Mouse (Mus musculus): Measurements from ENCODE around the gene Cmas. TPM values are rescaled to one million over a fixed set of nuclear protein-coding genes. Genes with fewer than 3 reads are reported as not detected.
A peak's percentile ranks its signal among the peaks of the same experiment; 100 is the strongest.

Cmas gene
- 10 to 100 TPM; 30.6 to 35.1 TPM for total RNA-seq (2021)
- long read RNA-seq, experiment 1, transcript Cmas-201 (8 exons, 1,760 nt), result major isoform, 55 of 62 reads
- long read RNA-seq, experiment 1, partial matches to known transcripts, result 5 of 62 reads
- long read RNA-seq, experiment 1, other reads (novel, unspliced or antisense), result 2 of 62 reads
- long read RNA-seq, experiment 2, transcript Cmas-201 (8 exons, 1,760 nt), result major isoform, 30 of 32 reads
- long read RNA-seq, experiment 2, partial matches to known transcripts, result 2 of 32 reads
- long read RNA-seq, experiment 2, other reads (novel, unspliced or antisense), result 0 of 32 reads

- peak; percentile 91 to 92 for DNase-seq
Observed at GRCm38 (mm10) chr6:142756507-142757333, at the start of gene Cmas. Gene Cmas, plus strand, starts transcription at chr6:142756686.

- DNase-seq, result no peak
Observed at GRCm38 (mm10) chr6:142706688-142707087, 49.8 kb upstream of the Cmas start.

DNA sequence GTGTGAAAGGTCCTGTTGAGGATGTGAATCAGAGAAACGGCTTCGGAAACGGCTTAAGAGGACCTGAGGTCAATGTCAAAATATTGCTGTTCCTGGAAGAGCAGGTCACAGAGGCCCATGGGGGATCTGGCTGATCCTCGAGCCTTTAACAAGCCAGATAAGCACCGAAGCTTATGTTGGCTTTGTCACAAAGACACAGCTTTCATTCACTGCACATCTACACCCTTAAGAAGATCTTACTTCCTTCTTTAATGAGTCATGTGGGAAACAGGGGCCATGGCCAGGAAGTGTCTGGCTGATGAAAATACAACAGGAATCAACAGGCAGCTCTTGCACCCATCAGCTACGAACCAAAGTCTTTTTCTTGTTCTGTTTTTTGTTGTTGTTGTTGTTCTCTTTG is 48.1 kb upstream of the Cmas start:
- DNase-seq, result peak in 1 of 2 experiments; percentile 47

GRCm38 (mm10) chr6:142710690-142711089 is 45.8 kb upstream of the Cmas start:
- no peak for DNase-seq

DNA sequence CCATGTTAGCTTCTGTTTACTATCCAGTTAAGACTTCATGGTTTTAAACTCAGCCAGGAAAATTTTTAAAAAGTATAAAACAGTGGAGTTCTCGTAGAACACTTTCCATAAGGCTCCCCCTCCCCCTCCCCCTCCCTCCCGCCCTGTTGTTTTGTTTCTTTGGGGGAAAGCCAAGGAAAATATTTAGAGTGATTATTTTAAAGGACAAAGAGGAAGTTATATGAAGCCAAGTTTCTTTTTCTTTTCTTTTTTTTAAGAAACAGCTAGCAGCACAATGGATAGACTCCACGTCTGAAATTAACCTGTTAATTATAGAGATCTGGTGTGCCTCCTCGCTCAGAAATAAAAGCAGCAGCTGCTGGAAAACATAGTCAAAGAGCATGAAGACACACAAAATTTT is 45.4 kb upstream of the Cmas start:
- no peak for DNase-seq

GRCm38 (mm10) chr6:142715026-142715425 is 41.5 kb upstream of the Cmas start:
- peak; percentile 54 to 61 for DNase-seq

GRCm38 (mm10) chr6:142717186-142717585 is 39.3 kb upstream of the Cmas start:
- no peak for DNase-seq

GRCm38 (mm10) chr6:142718167-142718566 is 38.3 kb upstream of the Cmas start:
- DNase-seq, result no peak

- DNase-seq, result no peak
Observed at GRCm38 (mm10) chr6:142720641-142721040, 35.8 kb upstream of the Cmas start.

- peak; percentile 22 to 44 for DNase-seq
Observed at GRCm38 (mm10) chr6:142721731-142722130, 34.8 kb upstream of the Cmas start.

DNA sequence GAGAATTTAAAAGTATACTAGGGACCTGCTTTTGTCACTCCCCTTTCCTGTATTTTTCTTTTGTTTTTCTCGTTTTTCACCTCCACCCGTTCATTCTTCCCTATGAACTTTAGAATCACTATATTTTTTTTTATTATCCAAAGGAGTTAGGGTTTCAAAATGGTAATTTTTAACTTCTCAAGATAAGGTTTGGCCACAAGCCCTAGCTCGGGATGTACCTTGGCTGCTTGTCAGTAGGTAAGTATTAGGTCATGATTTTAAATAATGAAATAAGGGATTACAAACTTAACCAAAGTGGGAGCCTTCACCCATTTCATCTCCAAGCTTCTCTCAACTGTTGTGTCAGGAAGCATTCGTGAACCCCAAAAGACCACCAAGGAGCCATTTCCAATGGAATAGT is 30.5 kb upstream of the Cmas start:
- no peak for DNase-seq

DNA sequence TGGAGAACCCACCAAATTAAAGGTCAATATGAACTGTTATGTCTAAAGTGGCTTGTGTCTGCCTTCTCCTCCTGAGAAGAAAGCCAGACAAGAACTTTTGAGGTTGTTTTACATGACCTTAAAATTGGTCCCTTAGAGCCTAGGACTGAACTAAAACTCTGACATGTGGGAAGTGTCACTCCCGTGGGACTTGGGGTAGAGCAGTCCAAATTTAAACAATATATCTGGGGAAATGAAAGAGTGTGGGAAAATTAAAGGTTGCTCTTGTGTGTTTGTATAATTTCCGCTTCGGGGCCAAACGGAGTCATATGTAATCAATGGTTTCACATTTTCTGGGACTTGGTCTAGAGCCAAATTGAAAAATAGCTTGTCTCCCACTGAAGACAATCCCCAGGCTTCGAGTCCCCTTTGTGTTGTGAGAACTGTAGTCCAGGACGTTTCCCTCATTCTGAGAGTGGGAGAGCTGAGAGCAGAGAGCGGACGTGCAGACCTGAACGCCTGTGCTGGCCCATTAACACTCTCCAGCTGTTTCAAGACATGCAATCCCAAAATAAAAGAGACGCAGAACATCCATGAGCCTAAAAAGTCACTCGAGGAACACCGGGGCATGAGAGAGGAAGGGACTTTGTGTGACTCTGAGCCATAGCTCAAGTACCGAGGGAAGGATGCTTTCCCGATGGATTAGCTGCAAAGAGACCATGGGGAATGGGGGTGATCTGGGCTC is 23.8 kb upstream of the Cmas start:
- peak in 1 of 2 experiments; percentile 67 for DNase-seq

GRCm38 (mm10) chr6:142735302-142736005 is 21.0 kb upstream of the Cmas start:
- DNase-seq, result peak; percentile 54 to 79

DNA sequence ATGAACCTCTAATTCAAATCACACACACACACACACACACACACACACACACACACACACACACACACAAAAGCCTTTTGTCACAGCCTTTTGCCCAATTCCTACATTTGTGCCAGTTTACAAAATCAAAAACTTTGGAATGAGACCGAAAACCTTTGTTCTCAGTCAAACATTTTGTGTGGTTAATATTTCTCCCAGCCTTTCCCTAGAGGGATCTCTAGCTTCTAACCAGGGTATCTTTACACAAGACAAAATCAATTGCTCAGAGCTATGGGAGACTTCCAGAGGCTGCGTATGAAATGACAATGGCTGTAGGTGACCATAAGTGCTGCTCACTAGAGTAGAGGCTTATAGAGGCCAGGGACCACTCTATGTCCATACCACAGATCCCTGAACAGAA is 18.3 kb upstream of the Cmas start:
- DNase-seq, result no peak

GRCm38 (mm10) chr6:142738637-142739036 is 17.8 kb upstream of the Cmas start:
- no peak for DNase-seq

GRCm38 (mm10) chr6:142741763-142742162 is 14.7 kb upstream of the Cmas start:
- no peak for DNase-seq

DNA sequence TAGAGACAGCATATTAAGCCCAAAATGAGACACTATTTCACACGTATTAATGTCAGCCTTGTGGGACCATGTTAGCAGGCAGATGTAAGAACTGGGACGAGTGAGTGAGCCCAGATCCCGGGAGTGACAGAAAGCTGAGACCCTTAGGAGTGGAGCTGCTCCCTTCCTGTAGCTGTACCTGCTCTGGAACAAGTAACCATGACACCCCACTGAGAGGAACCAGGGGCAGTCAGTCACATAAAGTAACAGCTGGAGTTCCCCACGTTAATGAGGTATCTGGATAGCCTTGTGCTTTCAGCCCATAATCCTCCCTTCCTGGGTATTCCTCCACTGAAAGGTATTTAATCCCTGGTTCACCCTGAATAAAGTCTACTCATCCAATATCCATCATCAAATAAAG is 13.3 kb upstream of the Cmas start:
- DNase-seq, result no peak

- DNase-seq, result no peak
Observed at GRCm38 (mm10) chr6:142745484-142745883, 11.0 kb upstream of the Cmas start.

- DNase-seq, result no peak
Observed at GRCm38 (mm10) chr6:142746765-142747164, 9.7 kb upstream of the Cmas start.

GRCm38 (mm10) chr6:142747165-142747564 is 9.3 kb upstream of the Cmas start:
- DNase-seq, result no peak

GRCm38 (mm10) chr6:142748057-142748708 is 8.3 kb upstream of the Cmas start:
- DNase-seq, result peak; percentile 63 to 64

DNA sequence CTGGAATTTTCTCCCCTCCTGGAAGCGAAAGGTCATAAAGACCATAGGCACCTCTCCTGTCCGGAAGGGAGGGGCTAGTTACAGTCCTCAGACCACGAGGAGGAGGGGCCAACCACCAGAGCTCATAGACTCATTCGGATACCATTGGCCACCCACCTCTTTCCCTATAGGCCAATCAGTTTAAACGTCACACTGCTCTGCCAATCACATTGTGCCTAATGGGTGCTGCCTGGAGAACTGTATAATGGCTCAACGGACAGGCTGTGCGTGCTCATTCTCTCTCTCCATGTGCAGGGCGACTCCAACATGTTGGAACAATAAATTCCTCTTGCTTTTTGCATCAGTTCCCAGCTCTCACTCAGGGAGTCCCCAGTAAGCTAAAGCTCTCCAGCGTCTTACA is 5.1 kb upstream of the Cmas start:
- DNase-seq, result no peak

All from heart, adult 18-20 months (tissue).